Mouse (Mus musculus): ENCODE results near the gene Pitpnm2. TPM values are rescaled to one million over a fixed set of nuclear protein-coding genes. Genes with fewer than 3 reads are reported as not detected.

Gene Pitpnm2
- polyA plus RNA-seq, 1 experiment from 2014 or later = 6.6 TPM

DNA sequence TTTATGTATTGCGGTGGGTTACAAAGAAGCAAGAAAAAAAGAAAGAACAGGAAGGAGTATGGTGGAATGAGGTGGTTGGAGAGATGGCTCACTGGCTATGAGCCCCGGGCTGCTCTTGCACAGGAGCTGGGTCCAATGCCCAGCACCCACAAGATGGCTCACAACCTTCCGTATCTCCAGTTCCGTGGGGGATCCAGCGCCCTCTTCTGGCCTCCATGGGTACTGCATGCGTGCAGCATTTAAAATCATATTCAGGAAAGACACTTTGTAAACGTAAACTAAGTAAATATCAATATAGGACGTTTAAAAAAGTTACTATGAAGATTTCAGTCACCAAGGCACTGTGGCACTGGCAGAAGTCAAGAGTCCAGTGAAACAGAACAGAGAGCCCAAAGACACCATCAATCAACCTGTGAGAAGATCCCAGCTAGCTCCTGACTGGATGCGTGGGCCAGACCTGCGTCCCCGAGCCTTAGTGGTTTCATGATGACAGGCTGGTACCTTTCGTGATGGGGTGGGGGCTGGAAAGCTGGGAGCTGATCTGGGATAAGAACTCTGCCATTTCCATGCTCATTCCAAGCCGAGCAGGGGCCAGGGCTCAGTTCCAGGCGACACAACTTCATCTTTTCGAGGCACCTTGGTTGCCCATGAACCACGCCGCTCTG, 138.4 kb downstream of the Pitpnm2 start:
- WGBS = 23% methylated on average over 17 of the region's 17 CpGs
- H3K9ac ChIP-seq (replicated peaks; ENCODE audit: low read depth, low read length) = peak overlapping the region; percentile 25; the same call in 1 of the 2 replicates
- H3K4me1 ChIP-seq (ENCODE audit: control insufficient read depth, insufficient read depth, low read length) = peaks cover 10% of the 10 kb centered on the region; the same call in 1 of the 2 replicates
- no peaks in the 10 kb centered on the region; the same call in 1 of the 2 replicates for H3K36me3 ChIP-seq (ENCODE audit: control insufficient read depth, insufficient read depth, low read length)
- peak overlapping the region; percentile 95 for H3K4me2 ChIP-seq (replicated peaks; ENCODE audit: low read depth, low read length)
- no peaks in the 10 kb centered on the region for H3K27me3 ChIP-seq (ENCODE audit: control insufficient read depth, insufficient read depth, low read length)
- H3K4me3 ChIP-seq (ENCODE audit: low read depth, low read length) = peak overlapping the region; percentile 89
- H3K9me3 ChIP-seq (ENCODE audit: control insufficient read depth, low read depth, low read length) = no peaks in the 10 kb centered on the region
- no peak for ATAC-seq (ENCODE audit: insufficient number of reproducible peaks, insufficient read depth, low FRiP score, low read depth)
- H3K27ac ChIP-seq (ENCODE audit: low read length) = peak overlapping the region; percentile 79; the same call in 1 of the 2 replicates

DNA sequence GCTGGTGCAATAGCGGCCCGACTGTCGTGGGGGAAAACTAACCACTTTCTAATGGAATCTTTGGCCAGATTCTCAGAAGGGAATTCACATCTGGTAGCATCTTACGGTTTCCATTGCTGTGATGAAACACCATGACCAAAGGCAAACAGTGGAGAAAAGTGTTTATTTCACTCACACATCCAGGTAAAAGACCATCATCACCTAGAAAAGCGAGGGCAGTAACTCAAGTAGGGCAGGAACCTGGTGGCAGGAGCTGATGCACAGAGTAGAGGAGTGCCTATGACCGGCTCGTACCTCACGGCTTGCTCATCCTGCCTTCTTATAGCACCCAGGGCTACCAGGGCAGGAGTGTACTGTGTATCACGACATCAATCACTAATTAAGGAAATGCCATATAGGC, 146.0 kb downstream of the Pitpnm2 start:
- no peaks in the 10 kb centered on the region for H3K9me3 ChIP-seq (ENCODE audit: control insufficient read depth, low read depth, low read length)
- WGBS = 94% methylated on average over 9 of the region's 9 CpGs

DNA sequence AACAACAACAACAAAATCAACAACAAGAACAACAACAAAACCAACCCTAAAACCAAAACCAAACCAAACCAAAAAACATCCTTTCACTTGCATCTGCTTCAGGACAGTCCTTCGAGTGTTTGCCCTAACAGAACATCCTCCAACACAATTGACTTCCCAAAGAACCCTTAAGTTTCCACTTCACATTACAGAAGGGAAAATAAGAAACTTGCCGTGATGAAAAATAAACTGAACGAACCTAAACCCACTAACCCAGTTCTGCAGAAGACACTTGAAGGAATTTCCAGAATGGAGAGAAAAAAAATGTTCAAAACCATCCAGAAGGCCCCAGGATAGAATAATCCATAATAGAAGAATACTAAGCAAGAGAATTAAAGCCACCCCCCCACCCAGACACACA, 146.5 kb downstream of the Pitpnm2 start:
- H3K4me1 ChIP-seq (ENCODE audit: control insufficient read depth, insufficient read depth, low read length) = no peaks in the 10 kb centered on the region
- H3K4me2 ChIP-seq (replicated peaks; ENCODE audit: low read depth, low read length) = no peak overlapping the region
- no peak overlapping the region for H3K27ac ChIP-seq (ENCODE audit: low read length)
- no peak overlapping the region for H3K9ac ChIP-seq (replicated peaks; ENCODE audit: low read depth, low read length)
- no peaks in the 10 kb centered on the region for H3K36me3 ChIP-seq (ENCODE audit: control insufficient read depth, insufficient read depth, low read length)
- H3K9me3 ChIP-seq (ENCODE audit: control insufficient read depth, low read depth, low read length) = no peaks in the 10 kb centered on the region
- no peak overlapping the region for H3K4me3 ChIP-seq (ENCODE audit: low read depth, low read length)
- WGBS = 87% methylated on average over 3 of the region's 3 CpGs
- no peaks in the 10 kb centered on the region for H3K27me3 ChIP-seq (ENCODE audit: control insufficient read depth, insufficient read depth, low read length)
- no peak for ATAC-seq (ENCODE audit: insufficient number of reproducible peaks, insufficient read depth, low FRiP score, low read depth)

More for the DNA sequence above, 146.0 kb downstream of the Pitpnm2 start:
- Histone ChIP-seq H3K4me1 (ENCODE audit: control insufficient read depth, insufficient read depth, low read length) (no peaks in the 10 kb centered on the region), H3K27me3 (ENCODE audit: control insufficient read depth, insufficient read depth, low read length) (no peaks in the 10 kb centered on the region), H3K9ac (replicated peaks; ENCODE audit: low read depth, low read length) (no peak overlapping the region), H3K27ac (ENCODE audit: low read length) (no peak overlapping the region), H3K36me3 (ENCODE audit: control insufficient read depth, insufficient read depth, low read length) (no peaks in the 10 kb centered on the region), H3K4me3 (ENCODE audit: low read depth, low read length) (no peak overlapping the region), H3K4me2 (replicated peaks; ENCODE audit: low read depth, low read length) (no peak overlapping the region)
- no peak for ATAC-seq (ENCODE audit: insufficient number of reproducible peaks, insufficient read depth, low FRiP score, low read depth)

DNA sequence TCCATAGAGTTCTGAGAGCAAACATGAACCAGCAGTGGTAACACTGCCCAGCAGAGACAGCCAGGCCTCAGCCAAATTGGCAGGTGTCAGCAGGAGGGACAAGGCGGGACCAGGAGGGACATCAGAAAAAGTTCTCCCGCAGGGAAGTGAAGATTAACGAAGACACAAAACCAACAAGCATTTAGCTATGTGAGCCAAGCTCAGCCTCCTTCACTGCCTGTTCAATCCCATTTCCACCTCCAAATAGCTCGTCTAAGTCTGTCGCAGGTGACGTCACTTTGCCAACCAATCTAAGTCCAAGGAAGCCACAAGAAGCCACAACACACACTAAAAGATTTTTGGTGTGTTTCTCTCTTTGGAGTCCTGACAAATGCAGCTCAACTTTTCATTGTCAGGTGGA, 147.2 kb downstream of the Pitpnm2 start:
- no peak overlapping the region for H3K9ac ChIP-seq (replicated peaks; ENCODE audit: low read depth, low read length)
- ATAC-seq (ENCODE audit: insufficient number of reproducible peaks, insufficient read depth, low FRiP score, low read depth) = no peak
- H3K27ac ChIP-seq (ENCODE audit: low read length) = no peak overlapping the region
- H3K4me3 ChIP-seq (ENCODE audit: low read depth, low read length) = no peak overlapping the region
- no peaks in the 10 kb centered on the region for H3K9me3 ChIP-seq (ENCODE audit: control insufficient read depth, low read depth, low read length)
- H3K4me1 ChIP-seq (ENCODE audit: control insufficient read depth, insufficient read depth, low read length) = no peaks in the 10 kb centered on the region
- no peaks in the 10 kb centered on the region for H3K27me3 ChIP-seq (ENCODE audit: control insufficient read depth, insufficient read depth, low read length)
- 81% methylated on average over 6 of the region's 6 CpGs for WGBS
- H3K4me2 ChIP-seq (replicated peaks; ENCODE audit: low read depth, low read length) = no peak overlapping the region
- no peaks in the 10 kb centered on the region for H3K36me3 ChIP-seq (ENCODE audit: control insufficient read depth, insufficient read depth, low read length)

DNA sequence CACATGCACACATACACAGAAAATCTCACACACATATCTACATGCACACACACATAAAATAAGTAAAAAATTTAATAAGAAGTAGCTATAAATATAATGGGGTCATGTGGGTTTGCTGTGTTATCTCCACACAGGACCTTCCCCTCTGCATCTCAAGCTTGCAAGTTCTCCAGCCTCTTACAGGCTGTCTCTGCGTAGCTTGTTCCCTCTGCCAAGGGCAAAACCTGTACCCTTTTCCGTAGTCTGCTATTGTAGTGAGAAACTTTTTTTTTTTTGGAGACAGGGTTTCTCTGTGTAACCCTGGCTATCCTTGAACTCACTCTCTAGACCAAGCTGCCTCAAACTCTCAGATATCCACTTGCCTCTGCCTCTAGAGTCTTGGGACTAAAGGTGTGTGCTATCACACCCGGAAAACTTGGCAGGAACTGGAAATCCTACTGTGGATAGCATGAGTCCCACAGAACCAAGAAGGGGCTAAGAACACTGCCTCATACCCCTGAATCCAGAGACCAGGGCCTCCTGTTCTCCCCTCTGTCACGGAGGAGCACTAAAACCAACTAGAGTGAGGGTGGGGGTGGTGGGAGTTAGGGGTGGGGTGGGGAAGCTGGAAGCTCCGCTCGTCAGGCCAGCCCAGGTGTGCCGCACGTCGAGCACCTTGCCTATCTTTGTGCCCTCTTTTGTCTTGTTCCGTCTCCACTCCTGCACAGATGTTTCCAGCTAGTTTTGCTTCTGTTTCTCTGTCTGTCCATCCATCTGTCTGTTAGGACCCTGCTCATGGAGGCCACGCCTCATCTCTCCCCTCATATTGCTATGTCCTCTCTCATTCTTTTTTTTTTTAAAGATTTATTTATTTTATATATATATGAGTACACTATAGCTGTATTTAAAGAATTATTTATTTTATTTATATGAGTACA, 149.2 kb downstream of the Pitpnm2 start:
- no peaks in the 10 kb centered on the region for H3K9me3 ChIP-seq (ENCODE audit: control insufficient read depth, low read depth, low read length)
- no peak overlapping the region for H3K9ac ChIP-seq (replicated peaks; ENCODE audit: low read depth, low read length)
- H3K27me3 ChIP-seq (ENCODE audit: control insufficient read depth, insufficient read depth, low read length) = no peaks in the 10 kb centered on the region
- no peak overlapping the region for H3K4me2 ChIP-seq (replicated peaks; ENCODE audit: low read depth, low read length)
- H3K27ac ChIP-seq (ENCODE audit: low read length) = no peak overlapping the region
- 0 out of 2 replicates have a peak, but pooled peaks cover 3% of the 10 kb centered on the region for H3K4me1 ChIP-seq (ENCODE audit: control insufficient read depth, insufficient read depth, low read length)
- no peak for ATAC-seq (ENCODE audit: insufficient number of reproducible peaks, insufficient read depth, low FRiP score, low read depth)
- H3K4me3 ChIP-seq (ENCODE audit: low read depth, low read length) = no peak overlapping the region
- WGBS = 84% methylated on average over 11 of the region's 11 CpGs
- H3K36me3 ChIP-seq (ENCODE audit: control insufficient read depth, insufficient read depth, low read length) = no peaks in the 10 kb centered on the region

DNA sequence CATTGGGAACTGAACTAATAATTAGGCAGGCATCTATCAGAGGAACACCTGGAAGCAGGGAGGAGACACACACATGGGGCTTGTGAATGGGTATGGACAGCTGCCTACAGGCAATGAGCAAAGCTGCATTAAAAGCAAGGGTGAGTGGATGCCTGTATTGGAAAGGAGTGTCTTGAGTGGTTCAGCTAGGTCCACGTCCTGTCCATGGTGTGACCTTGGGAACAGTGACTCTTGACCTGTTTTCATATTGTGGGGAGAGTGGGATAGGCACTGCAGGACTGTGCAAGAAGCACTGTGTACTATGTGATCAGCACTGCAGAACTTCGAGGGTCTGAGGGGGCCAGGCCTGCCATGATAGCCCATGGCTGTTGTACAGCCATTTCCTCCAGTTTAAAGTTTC, 150.6 kb downstream of the Pitpnm2 start:
- Histone ChIP-seq H3K27ac (ENCODE audit: low read length) (no peak overlapping the region), H3K9me3 (ENCODE audit: control insufficient read depth, low read depth, low read length) (no peaks in the 10 kb centered on the region), H3K4me2 (replicated peaks; ENCODE audit: low read depth, low read length) (no peak overlapping the region), H3K4me1 (ENCODE audit: control insufficient read depth, insufficient read depth, low read length) (0 out of 2 replicates have a peak, but pooled peaks cover 8% of the 10 kb centered on the region), H3K9ac (replicated peaks; ENCODE audit: low read depth, low read length) (no peak overlapping the region), H3K4me3 (ENCODE audit: low read depth, low read length) (no peak overlapping the region), H3K36me3 (ENCODE audit: control insufficient read depth, insufficient read depth, low read length) (no peaks in the 10 kb centered on the region), H3K27me3 (ENCODE audit: control insufficient read depth, insufficient read depth, low read length) (no peaks in the 10 kb centered on the region)
- WGBS = 84% methylated on average over 2 of the region's 2 CpGs
- no peak for ATAC-seq (ENCODE audit: insufficient number of reproducible peaks, insufficient read depth, low FRiP score, low read depth)

DNA sequence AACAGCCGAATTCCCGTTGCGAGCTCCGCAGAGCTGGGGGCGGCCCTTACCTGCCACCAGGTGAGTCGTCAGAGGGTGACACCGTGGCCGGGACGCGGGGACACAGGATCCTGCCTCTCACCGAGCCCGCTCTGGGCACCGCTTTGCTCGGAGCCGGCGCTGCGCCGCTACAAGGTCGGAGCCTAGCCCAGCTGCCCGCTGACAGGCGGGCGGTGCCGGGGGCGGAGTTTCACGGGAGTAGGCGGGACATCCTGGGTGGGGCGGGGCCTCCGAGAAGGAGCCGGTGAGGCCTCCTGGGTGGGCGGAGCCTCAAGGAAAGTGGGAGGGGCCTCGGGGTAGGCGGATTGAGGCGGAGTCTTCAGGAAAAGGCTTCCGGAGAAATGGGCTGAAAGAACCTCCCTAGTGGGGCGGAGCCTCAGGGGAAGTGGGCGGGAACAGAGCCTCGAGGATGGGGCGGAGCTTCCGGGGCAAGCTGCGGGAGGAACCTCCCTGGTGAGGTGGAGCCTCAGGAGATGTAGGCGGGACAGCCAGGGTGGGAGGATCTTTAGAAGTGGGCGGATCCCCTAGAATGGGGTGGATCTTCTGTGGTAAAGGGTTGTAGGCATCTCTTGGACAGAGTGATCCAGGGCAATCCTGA, 153.8 kb downstream of the Pitpnm2 start, which contains the start of gene Abcb9:
Gene Abcb9, minus strand, starts transcription at position 203 of the 637 bp plus-strand sequence.
- H3K36me3 ChIP-seq (ENCODE audit: control insufficient read depth, insufficient read depth, low read length) = no peaks in the 10 kb centered on the region
- H3K4me2 ChIP-seq (replicated peaks; ENCODE audit: low read depth, low read length) = peak within 1 kb of the TSS; percentile 89
- H3K27ac ChIP-seq (ENCODE audit: low read length) = no peak within 1 kb of the TSS
- no peaks in the 10 kb centered on the region for H3K9me3 ChIP-seq (ENCODE audit: control insufficient read depth, low read depth, low read length)
- 2% methylated on average over 41 of the region's 42 CpGs for WGBS
- H3K27me3 ChIP-seq (ENCODE audit: control insufficient read depth, insufficient read depth, low read length) = no peaks in the 10 kb centered on the region
- peak within 1 kb of the TSS; percentile 25; the same call in 1 of the 2 replicates for H3K9ac ChIP-seq (replicated peaks; ENCODE audit: low read depth, low read length)
- peak within 1 kb of the TSS; percentile 42 for H3K4me3 ChIP-seq (ENCODE audit: low read depth, low read length)
- H3K4me1 ChIP-seq (ENCODE audit: control insufficient read depth, insufficient read depth, low read length) = 0 out of 2 replicates have a peak, but pooled peaks cover 8% of the 10 kb centered on the region
- peak; percentile 75 for ATAC-seq (ENCODE audit: insufficient number of reproducible peaks, insufficient read depth, low FRiP score, low read depth)

DNA sequence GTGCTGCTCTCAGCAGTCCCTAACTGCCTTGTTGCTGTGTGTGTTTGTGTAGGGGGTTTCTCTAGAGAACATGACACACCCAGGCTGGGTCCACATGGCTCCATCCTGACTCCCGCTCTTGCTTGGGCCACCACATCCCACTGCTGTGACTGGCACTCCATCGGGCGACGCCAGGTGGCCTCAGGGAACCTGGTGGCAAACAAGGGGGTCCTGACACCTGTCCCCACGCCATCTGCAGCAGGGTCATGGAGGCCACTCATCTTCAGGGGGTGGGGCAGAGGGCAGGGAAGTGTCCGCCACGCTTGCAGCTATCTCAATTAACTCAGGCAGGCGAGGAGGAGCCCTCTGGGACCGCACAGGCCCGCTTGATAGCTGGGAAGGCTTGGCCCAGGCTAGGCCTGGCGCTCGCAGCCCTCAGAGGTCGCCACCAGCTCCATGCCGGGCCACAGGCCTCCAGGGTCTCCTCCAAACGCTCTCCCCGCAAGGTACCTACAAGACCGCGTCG, 154.4 kb downstream of the Pitpnm2 start:
- H3K4me3 ChIP-seq (ENCODE audit: low read depth, low read length) = peak overlapping the region; percentile 42
- ATAC-seq (ENCODE audit: insufficient number of reproducible peaks, insufficient read depth, low FRiP score, low read depth) = peak; percentile 10; the same call in 1 of the 2 replicates

More for the DNA sequence above, 154.4 kb downstream of the Pitpnm2 start:
- Histone ChIP-seq H3K27me3 (ENCODE audit: control insufficient read depth, insufficient read depth, low read length) (no peaks in the 10 kb centered on the region), H3K9me3 (ENCODE audit: control insufficient read depth, low read depth, low read length) (no peaks in the 10 kb centered on the region), H3K36me3 (ENCODE audit: control insufficient read depth, insufficient read depth, low read length) (no peaks in the 10 kb centered on the region), H3K27ac (ENCODE audit: low read length) (no peak overlapping the region), H3K4me1 (ENCODE audit: control insufficient read depth, insufficient read depth, low read length) (0 out of 2 replicates have a peak, but pooled peaks cover 8% of the 10 kb centered on the region), H3K9ac (replicated peaks; ENCODE audit: low read depth, low read length) (peak overlapping the region; percentile 25; the same call in 1 of the 2 replicates), H3K4me2 (replicated peaks; ENCODE audit: low read depth, low read length) (peak overlapping the region; percentile 89)
- 13% methylated on average over 19 of the region's 19 CpGs for WGBS
